Mouse (Mus musculus) fat pad, adult 2 months (tissue): ENCODE data around the gene Copz2.
"Not testable (repeated sequence)": the region's sequence is repeated elsewhere in the genome, so short reads cannot be mapped to it uniquely, and the experiment has no call there.

ENCODE experiments used
- DNase-seq: peaks from one replicate; pipeline ENCODE4 v3.0.0-alpha.2; 2011; ENCODE audit warnings: low read depth, low spot score; ENCODE audit errors: extremely low read depth

Gene Copz2

DNA sequence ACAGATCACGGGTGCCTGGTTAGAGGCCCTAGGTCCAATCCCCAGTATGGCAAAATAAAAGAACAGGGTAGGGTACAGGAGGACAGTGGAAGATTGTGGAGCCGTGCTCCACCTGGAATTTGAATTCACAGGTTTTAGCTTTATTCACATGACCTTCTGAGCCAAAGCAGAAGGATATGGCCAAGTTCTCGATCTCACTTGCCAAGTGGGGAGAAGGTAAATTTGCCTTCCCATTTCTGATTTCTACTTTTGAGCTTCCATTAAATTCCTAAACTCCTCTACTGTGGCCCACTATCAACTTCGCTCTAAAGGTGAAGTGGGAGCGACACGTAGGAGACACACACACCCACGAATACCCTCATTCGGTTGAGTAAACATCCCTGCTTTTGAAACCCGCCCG, 20.8 kb upstream of the Copz2 start:
- no peak for DNase-seq

DNA sequence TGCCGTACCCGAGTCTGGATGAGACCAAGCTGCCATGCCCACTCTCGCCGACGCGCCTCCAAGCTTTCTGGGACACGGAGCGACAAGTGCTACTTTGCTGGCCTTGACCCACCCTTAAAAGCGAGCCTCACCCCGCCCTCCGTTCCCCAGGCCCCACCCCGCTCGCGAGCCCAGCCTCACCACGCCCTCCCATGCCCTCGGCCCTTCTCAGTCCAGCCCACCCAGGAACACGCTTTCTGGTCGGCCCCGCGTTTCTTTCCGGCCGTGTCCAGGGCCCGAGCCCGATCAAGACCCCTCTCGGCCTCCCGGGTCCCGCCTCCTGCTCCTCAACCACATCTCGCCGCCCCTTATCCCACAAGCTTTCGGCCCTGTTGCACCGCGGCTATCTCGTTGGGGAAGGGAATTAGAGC, 20.3 kb upstream of the Copz2 start:
- DNase-seq, result no peak

DNA sequence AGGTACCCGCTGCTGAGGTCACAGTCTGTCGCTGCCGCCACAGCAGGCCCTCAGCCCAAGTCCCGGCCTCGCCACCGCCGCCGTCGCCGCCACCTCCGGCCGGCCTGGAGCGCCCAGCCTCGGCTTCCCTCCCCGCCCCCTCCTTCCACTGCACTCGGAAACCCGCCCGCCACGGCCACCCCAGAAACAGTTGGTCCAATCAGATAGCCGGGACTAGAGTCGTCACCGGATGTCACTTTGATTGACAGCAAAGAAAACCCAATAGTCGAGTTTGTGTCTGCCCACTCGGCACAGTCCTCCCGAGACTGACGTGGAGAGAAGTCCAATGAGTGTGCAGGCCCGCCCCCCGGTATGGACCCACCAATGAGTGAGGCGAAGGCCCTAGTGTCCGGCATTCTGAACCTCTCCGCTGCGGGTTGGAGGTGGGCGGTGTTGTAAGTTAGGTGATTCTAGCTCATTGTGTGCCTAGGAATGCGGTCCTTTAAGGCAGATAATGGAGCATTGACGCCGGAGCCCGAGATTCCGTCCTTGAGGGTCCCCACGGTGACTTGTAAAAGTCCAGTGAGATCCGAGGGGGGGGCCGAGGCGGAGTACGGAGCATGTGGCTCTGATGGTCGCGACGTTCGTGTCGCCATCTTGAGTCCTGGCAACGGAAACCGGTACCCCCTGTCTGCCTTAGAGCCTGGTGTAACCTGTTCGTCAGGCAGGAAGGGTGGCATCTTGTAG, 19.7 kb upstream of the Copz2 start, which contains the start of gene Nfe2l1:
TSS of gene Nfe2l1 (minus strand) at position 156 of the 726 bp plus-strand sequence.
- peak; percentile 97 for DNase-seq

DNA sequence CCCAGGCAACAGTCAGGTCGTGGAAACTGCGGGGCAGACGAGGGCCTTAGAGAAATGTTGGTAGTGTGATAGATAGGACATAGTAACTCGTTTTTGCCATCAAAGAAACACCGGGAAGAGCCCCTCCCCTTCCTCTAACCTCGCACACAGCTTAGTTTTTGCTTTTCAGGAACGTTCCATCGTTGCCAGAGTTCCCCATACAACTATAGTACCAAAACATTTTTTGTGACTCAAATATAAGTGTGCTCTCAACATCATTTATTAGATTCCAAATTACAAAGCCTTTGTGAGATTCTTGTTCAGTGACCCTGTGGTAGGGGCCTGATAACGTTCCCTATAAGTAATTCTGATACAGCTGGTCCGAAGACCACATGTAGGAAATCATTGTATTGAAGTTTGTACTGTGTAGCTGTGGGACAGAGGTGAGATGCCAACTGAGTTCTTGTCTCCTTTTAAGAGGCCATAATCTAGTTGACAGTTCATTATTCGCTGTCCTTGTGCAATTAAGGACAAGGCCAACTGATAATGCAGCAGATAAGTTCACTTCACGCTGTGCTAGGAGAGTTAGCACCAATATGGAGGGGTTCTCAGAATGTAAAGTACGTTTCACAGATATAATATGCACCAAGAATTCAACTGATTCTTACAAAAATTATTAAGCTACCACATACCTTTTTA, 19.0 kb upstream of the Copz2 start:
- DNase-seq, result no peak

DNA sequence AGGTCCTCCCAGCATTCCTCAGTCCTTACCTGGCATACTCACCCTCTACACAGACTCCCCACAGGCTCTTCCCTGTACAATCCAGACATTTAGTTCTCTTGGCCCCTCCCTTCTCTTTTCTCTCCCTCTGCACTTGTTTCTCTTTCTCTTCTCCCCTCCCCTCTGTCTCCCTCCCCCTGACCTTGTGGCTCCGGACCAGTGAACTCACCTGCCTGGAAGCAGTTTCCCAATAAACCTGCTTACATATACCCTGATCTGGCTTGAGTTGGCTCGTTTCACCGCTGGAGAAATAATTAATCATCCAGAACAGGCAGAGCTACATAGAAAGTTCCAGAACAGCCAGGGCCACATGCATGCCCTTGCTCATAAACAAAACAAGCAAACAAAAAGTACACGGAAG, 18.2 kb upstream of the Copz2 start:
- no peak for DNase-seq

DNA sequence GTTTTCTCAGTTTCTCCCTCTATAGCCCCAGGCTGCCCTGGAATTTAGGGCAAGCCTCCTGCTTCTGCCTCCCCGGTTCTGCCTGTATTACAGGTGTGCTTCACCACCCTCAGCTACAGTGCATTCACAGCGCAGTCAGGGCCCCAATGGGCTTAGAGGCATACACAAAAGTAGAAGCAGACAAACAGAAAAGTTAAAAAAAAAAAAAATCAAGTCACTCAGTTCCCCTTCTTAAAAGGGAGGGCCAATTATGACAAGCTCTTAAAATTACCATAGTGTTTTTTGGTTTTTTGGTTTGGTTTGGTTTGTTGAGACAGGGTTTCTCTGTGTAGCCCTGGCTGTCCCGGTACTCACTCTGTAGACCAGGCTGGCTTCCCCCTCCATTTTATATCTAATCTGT, 17.1 kb upstream of the Copz2 start:
- DNase-seq, result no peak

DNA sequence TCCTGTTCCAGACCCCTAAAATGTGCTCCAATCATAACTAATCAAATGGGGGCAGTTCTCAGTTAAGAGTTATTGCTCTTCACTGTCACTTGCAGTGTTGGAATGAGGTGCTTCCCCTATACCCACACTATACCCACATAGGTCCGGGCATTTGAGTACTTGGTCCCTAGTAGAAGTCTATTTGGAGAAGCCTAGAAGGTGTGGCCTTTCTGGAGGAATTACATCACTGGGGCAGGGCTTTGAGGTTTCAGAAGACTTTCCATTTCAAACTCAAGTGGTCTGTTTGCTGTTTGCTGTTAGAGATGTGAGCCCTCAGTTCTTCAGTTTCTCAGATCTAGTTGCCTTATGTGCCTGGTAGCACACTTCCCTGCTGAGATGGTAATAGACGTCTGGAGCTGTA, 16.7 kb upstream of the Copz2 start:
- no peak for DNase-seq

DNA sequence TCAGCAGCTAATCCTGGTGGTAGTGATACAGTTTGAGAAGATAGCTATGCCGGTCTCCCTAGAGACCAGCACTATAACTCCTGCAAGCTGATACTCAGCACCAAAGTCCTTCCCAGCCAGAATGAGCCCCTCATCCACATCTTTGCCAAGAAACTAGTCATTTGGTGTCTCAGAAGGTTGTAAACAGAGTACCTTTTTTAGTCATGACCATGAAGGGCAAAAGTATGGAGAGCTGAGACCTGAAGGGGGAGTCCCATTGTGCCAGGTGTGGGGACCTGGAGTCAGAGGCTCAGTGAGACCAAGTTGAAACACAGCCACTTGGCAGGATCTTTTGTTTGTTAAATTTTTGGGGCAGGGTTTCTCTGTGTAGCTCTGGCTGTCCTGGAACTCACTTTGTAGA, 15.5 kb upstream of the Copz2 start:
- DNase-seq, result no peak

DNA sequence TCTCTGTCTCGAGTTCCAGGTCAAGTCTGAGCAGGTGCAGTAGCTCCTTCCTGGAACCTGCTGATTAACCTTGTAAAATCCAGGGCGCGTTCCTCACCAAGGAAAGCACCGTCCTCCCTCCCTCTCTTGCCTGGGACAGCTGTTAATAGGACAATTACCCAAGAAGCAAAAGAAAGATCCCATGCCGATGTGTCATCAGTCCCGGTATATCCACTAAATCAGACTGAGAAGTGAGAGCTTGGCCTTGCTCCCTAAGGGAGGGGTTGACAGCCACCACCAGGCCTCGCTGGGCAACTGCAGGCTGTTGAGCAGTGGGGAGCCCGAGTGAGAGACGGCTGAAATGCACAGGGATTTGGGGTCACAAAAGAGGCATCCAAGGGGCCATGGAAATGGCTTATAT, 12.4 kb upstream of the Copz2 start:
- DNase-seq, result no peak

DNA sequence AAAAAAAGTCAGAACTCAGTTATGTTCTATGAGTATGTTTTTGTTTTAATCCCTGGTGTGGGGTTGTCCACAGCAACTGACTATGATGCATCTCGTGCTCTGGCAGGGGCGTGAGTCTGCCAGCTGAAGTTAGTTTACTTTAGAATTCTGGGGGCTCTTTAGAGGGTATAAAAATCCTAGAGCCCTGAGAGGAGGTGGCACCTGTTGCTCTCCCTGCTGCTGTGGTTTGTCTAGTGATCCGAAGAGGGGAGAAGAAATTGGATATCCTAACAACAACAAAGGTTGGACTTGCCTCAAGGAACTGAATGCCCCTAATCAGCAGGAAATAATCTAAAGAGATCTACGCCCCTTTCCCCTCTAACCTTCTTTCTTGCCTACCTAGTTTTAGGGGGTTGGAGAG, 11.3 kb upstream of the Copz2 start:
- DNase-seq, result no peak

DNA sequence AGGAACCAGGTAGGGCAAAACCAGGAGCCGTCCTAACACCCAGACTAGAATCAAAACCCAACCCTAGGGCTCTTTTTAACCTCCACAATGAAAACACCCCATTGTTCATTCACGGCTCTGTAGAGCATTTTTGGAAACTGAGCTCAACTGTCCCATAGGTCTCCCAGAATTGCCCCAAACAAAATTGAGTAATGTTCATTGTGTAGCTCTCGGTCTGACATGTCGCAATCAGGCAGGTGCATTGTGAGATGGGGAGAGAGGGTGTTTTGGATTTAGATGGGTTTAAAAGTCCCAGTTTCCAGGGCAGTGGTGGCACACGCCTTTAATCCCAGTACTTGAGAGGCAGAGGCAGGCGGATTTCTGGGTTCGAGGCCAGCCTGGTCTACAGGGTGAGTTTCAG, 10.2 kb upstream of the Copz2 start:
- DNase-seq, result peak; percentile 96

DNA sequence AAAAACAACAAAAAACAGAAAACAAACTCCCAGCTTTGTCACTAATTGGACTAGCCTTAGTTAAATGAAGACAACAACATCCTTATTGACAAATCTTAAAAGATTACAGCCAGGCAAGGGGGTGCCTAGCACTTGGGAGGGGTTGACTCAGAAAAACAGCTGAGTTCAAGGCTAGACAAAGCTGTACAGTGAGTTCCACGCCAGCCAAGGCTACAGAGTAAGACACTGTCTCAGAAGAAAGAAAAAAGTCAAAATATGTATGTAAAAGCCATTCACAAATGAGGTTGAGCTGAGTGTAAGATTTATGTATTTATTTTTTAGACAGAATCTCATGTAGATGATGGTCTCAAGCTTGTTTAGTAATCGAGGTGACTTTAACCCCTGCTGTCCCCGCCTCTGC, 9.8 kb upstream of the Copz2 start:
- no peak for DNase-seq

DNA sequence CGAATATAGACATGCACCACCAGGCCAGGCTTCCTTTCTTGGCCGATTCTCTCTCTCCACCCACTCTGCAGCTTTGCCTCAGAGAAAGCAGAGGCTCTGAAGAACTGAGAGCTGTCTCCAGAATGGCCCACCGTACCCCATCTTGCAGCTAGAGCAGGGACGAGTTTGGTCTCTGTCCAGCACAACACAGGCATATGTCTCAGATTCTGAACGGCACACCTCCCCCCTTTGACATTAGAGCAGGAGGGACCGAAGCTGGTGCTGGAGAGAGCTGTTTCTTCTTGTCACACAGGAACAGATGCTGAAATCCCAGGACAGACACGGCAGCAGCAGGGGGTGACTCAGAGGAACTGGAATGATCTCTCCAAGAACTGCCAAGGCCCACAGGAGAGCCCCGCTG, 9.4 kb upstream of the Copz2 start:
- DNase-seq, result no peak

DNA sequence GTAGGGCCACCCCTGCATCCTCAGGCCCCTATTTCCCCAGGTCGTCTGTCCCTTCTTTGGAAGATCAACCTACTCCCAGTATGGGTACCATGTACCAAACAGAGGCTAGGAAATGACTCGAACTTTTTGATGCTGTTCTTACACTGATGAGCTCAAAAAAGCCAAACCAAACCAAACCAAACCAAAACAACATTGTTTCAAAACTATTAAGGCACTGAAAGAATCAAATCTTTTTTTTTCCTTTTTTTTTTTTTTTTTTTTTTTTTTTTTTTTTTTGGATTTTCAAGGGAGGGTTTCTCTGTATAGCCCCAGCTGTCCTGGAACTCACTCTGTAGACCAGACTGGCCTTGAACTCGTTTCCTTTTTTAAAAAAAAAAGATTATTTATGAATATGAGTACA, 6.0 kb upstream of the Copz2 start:
- DNase-seq, result no peak

DNA sequence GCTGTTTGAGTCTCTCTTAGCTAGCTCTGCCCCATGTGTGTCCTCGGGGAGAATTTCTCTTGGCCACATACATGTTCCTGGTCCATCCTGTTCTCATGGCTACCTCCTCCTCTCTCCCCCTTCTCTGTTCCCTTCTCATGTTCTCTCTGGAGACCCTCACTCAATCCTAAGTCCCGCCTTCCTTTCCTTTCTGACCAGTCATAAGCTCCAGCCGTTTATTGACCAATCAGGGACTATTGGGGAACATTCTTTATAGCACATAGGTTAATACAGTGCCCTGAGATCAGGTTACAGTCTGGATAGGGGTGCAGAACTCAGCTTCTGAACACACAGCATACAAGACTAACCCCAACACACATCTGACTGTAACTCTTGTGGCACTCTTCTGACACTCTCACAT, 2.4 kb upstream of the Copz2 start:
- DNase-seq, result no peak

DNA sequence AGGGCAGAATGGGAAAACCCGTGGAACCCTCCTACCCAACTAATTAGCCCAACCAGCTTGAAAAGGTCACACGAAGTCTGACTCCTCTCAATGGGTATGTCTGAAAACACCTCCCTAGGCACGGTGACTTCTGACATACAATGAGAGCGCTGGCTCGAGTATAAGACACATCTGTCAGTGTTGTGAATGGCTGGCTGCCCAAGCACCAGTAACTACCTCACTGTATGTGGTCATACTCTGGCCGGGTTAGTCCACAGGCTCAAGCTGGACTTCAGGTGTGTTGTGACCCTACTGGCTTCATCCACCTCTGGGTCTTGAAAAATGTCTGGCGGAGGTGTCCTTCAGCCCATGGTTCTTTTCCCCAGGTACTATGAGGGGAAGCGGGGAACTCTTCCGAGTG, 976 bp upstream of the Copz2 start:
- no peak for DNase-seq

DNA sequence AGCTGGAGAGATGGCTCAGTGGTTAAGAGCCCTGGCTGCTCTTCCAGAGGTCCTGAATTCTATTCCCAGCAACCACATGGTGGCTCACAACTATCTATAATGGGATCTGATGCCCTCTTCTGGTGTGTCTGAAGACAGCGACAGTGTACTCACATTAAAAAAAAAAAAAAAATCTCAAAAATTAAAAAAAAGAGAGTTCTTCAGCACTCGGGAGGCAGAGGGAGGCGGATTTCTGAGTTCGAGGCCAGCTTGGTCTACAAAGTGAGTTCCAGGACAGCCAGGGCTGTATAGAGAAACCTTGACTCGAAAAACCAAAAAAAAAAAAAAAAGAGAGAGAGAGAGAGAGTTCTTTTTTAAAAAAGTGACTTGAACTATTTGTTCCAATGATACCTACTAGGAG, 525 bp upstream of the Copz2 start:
- not testable (repeated sequence) for DNase-seq

DNA sequence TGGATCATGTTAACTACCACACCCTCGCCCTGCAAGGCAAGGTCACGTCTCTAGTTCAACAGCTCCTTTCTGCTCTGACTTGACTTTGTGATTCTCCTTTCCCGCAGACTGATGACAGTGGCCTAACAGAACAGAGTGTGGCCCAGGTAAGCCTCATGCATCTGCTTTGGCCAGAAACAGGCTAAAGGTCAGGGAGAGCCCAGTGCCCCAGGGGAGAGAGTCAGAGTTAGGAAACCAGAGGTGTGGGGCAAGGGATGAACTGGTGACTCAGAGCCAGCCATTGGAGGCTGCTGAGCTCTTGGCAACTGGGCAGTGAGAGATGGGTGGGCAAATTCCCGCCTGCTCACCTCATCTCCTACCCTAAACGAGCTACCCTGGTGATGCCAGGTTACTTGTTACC, 7.8 kb downstream of the Copz2 start:
- DNase-seq, result no peak

DNA sequence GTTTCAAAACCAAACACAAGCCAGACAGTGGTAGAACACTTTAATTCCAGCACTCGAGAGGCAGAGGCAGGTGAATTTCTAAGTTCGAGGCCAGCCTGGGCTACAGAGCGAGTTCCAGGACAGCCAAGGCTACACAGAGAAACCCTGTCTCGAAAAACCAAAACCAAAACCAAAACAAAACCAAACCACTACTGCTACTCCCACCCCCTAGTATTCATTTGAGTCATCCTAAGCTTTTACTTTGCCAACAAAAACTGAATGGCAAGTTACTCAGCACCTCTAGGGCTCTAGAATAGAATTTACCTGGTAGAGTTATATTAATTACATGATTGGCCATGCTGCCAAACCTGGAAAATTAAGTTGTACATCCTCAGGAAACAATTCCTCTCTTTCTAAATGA, 10.0 kb downstream of the Copz2 start:
- DNase-seq, result no peak

DNA sequence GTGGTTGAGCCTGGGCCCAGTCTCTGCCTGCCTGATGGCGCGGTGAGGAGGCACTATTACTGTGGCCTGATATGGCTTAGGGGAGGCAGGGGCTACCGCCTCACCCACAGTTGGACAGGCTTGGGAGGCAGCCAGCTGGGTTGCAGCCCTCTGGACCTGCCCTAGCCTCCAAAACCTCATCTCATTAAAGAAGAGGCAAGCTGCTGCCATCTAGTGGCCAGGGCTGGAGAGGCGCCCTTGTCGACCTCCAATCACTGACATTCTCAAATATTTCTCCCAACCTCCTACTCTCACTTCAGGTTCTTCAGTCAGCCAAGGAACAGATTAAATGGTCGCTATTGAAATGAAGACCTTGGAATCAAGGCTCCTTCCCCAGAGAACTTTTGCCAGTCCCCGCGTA, 10.9 kb downstream of the Copz2 start:
- no peak for DNase-seq

DNA sequence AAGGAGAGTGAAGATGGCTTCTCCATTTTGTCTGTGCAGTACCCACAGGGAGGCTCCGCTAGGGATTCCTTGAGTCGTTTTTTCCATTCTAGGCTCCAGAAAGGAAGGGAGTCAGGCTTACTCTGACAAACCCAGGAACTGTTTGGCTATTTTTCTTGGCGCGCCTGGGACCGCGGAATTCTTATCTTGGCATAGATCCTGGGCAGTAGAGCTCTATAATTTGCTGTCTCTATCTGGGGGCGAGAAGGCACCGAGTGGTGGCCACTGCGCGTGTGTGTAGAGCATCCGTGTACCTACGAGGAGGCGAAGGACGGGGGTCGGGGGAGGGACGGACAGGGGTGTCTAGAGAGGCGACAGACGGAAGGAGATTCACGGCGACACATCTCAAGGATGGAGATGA, 11.8 kb downstream of the Copz2 start:
- DNase-seq, result no peak

DNA sequence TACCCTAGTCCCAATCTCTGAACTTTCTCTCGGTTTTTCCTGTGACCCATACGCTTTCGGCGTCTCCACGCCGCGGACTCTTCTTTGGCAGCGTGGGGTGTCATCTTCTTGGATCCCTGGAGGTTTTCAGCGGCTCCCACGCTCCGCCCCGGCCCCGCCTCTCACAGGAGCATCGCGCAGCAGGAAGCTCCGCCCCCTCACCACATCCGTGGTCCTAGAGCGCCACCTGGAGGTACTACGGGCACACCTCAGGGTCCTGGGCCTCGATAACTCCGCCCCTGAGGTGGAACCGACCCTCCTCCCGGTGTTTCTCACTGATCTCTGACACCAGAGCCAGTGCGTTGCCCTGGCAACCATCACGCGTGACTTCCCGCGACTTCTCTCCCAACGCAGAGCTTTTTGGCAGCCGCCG, 12.2 kb downstream of the Copz2 start:
- no peak for DNase-seq

DNA sequence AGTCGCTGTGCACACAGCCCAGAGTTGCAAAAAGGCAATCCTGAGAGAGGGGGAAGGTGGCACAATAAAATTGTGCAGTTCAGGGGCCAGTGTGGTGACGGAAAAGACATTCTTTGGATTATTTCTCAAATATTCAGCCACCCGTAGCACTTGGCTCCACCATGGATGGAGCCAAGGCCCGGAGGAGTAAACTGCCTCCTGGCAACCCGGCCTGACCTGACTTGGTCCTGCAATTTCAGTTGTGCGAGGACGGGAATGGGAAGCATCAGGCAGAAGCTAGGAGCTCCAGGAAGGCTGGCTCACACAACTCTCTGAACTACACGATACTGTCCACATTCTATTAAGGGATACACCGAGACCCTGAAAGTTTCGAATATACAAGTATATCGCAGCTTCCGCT, 12.9 kb downstream of the Copz2 start:
- DNase-seq, result no peak
